Mouse (Mus musculus) cerebral cortex, adult 2 months (tissue): ENCODE data around the gene Tspan9.

ENCODE experiments used
- WGBS: fragments of 180-500 bp; shearing (Covaris S2); methylation state at CpG from one replicate; pipeline ENCODE4 v1.1.7; 2018; 5-methylcytosine and 5-hydroxymethylcytosine counted together

Tspan9 gene

DNA sequence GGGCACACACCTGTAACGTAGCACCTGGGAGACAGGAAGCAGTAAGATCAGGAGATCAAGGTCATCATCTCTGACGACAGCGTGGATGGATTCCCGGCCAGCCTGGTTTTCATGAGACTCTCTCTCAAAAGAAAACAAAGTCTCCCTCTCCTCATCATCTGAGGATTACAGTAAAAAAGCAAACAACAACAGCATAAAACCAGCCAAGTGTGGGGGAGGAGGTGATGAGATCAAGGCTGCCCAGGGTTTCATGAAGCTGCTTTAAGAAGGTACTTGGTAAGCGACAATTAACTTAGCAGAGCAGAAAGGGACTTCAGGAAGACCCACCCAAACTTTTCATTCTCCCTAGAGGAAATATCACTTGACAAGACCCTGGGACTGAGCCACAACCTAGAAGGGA, 39.5 kb downstream of the Tspan9 start:
- WGBS: 81% methylated on average over 5 of the region's 5 CpGs

DNA sequence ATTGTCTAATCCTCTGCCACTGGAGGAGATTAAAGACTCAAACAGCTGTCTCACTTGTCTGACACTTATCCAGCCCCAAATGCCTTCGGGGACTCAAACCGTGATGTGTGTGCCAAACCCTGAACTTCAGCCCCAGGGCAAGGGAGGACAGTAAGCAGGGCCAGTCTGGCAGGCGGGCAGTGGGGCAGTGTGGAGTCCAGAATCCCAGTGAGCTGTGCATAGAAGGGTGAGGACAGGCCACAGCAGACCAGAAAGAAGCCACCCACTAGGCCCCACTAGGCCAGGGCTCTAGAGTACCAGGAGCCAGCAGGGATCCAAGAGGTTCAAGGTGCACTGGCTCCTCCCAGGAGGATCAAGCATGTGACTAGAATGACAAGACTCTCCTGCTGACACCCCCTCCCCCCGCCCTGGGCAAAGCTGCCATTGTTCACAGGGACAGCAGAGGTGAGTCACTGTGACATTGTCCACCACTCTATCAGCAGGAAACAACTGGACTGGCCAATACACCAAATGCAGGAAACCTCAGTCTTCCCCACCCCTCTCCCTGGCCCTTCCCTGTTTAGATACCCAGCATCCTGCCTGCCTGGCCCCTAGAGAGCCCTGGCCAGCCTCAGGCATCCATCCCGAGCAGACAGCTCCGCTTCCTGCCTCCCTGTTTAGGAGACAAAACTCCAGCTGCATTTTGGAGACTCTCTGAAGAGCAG, 40.9 kb downstream of the Tspan9 start:
- WGBS: 66% methylated on average over 6 of the region's 6 CpGs

- WGBS: 69% methylated on average over 5 of the region's 5 CpGs
Measured at GRCm38 (mm10) chr6:128099871-128100270, 43.5 kb downstream of the Tspan9 start.

- 30% methylated on average over 9 of the region's 9 CpGs for WGBS
Measured at GRCm38 (mm10) chr6:128099190-128099589, 44.2 kb downstream of the Tspan9 start.

- 65% methylated on average over 7 of the region's 7 CpGs for WGBS
Measured at GRCm38 (mm10) chr6:128096521-128096920, 46.9 kb downstream of the Tspan9 start.

GRCm38 (mm10) chr6:128095906-128096305, 47.5 kb downstream of the Tspan9 start:
- WGBS: 49% methylated on average over 8 of the region's 8 CpGs

GRCm38 (mm10) chr6:128095131-128095530, 48.3 kb downstream of the Tspan9 start:
- 36% methylated on average over 10 of the region's 10 CpGs for WGBS

GRCm38 (mm10) chr6:128093856-128094628, 49.4 kb downstream of the Tspan9 start:
- 58% methylated on average over 15 of the region's 15 CpGs for WGBS

DNA sequence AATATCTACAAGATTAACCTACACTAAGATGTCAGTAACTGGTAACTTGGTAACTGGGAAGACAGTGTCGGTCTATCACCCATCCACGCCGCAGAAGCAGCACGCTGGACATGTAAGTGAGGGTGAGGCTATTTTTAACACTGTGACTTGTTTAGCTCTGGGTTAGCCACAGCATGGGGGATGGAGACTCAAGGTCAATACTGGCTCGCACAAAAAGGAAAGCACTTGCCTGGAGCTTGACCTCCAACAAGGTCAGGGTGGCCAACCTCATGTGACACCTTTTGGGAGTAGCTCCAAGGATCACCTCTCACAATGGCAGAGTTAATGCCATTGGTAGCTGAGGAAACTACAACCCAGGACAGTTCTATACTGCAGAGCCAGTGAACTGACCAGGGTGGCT, 50.8 kb downstream of the Tspan9 start:
- WGBS: 68% methylated on average over 5 of the region's 5 CpGs

GRCm38 (mm10) chr6:128091833-128092166, 51.6 kb downstream of the Tspan9 start:
- 74% methylated on average over 4 of the region's 4 CpGs for WGBS

DNA sequence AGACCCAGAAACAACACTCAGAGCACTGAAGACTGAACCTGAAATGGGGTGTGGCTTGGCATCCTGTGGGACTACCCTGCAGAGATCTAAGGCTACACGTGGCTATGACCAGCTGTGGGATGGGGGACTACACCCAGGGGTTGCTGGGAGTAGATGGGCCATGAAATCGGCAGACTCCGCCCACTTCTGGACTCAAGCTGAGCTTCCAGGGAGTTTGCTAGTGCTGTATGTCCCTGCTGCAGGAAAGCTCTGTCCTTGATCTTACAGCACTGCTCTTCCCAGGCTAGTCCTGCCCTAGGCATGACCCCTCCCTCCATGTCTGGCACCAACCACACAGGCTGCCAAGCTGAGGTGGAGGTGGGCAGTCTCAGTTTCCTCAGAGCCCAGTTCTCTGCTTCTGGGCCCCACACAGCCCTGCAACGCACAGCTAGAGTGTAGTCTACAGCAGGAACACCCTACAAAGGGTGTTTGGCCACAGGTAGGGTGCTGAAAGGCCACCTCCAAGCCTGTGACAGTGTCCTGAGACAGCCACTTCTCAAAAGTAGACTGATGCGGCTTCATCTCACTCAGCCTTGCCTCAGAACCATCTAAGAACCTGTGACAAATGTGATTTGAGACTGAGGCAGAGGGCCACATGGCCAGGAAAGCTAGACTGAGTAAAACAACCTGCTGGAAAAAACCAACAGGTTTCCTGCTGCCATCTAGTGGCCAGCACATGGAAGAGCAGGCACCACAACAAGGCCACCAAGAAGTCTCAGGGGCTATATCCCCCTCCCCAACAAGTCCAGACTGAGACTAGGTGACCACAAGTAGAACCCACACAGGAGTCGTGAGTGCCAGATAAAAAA, 52.2 kb downstream of the Tspan9 start:
- WGBS: 37% methylated on average over 6 of the region's 6 CpGs

DNA sequence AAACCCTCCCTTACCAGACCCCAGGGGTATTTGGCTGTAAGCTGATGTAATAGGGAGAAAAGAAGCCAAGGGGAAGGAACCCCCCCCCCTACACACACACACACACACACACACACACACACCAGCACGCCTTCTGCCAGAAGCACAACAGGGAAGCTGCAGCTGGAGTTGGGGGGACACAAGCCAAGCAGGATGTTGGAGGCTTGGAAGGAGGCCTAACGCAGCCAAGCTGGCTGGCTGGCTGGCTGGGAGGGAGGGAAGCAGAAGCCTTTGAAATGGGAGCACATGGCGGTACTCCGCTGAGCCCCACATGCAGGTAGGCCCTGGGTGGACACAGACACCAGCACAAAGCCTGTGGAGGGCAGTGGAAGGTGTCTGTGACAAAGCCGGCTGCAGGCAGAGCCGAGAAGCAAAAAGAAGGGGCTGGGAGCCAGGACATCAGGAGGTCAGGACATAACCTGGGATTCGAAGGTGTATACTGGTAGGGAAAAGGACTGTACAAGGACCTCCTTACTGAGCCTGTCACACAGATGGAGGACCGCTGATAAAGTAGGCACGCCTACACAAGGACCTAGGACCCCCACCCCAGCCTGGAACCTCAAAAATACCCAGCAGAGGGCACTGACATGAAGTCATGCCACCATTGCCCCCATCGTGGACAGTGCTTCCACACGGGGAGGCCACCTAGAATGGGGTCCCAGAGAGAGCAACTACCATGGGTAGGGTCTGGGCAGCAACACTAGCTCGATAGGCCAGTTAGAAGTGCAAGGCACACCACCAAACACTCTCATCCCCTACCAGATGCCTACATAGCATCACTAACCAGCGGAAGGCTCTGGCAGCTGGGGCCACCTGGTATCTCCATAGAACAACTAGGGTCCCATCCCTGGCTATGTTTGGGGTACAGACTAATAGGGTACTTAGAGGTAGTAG, 53.4 kb downstream of the Tspan9 start:
- 63% methylated on average over 13 of the region's 13 CpGs for WGBS

- WGBS: 79% methylated on average over 8 of the region's 8 CpGs
Measured at GRCm38 (mm10) chr6:128088746-128089523, 54.5 kb downstream of the Tspan9 start.

DNA sequence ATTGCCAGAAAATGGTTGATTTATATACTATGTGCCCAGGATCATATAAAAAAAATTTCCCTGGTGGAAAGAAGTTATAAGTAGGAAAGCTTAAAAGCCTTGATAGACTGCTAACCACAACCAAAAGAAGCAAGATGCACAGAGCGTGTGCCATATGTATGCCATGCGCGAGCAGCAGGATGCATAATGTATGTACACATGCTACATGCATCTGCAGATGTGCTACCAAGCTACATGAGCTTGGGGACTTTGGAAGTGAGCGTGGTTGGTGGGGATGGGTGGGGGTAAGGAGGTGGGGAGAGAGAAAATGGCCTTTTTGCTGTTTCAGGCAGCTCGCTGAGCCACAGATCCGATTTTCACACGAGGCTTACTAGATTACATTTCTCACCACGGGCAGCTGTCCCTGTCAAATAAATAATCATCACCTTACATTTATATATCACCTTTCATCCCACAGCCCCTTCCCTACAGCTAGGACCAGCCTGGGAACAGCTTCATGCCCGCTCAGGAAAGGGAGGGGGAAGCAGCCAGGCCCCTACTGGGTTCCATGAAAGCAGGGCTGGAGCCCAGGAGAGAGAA, 57.8 kb downstream of the Tspan9 start:
- WGBS: 84% methylated on average over 9 of the region's 9 CpGs

DNA sequence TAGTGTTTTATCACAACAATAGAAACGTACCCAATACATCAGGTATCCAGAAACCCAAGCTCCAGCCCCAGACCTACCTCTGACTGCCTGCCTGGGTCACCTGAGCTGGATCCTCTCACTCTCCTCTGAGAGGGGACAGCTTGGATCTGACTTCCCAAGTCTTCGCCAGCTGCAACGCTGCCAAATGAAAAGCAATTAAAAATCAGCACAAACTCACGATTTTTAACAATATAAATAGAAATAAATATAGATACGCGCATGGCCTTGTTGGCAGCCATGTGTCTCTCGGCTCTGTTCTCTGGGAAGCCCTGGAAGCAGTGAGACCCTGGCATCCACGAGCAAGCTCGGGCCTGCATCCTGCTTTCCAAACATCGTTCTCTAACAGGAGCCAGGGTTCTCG, 60.1 kb downstream of the Tspan9 start:
- WGBS: 74% methylated on average over 11 of the region's 11 CpGs

GRCm38 (mm10) chr6:128081781-128082180, 61.6 kb downstream of the Tspan9 start:
- WGBS: 99% methylated on average over 5 of the region's 5 CpGs

- 92% methylated on average over 8 of the region's 8 CpGs for WGBS
Measured at GRCm38 (mm10) chr6:128081293-128081692, 62.1 kb downstream of the Tspan9 start.

DNA sequence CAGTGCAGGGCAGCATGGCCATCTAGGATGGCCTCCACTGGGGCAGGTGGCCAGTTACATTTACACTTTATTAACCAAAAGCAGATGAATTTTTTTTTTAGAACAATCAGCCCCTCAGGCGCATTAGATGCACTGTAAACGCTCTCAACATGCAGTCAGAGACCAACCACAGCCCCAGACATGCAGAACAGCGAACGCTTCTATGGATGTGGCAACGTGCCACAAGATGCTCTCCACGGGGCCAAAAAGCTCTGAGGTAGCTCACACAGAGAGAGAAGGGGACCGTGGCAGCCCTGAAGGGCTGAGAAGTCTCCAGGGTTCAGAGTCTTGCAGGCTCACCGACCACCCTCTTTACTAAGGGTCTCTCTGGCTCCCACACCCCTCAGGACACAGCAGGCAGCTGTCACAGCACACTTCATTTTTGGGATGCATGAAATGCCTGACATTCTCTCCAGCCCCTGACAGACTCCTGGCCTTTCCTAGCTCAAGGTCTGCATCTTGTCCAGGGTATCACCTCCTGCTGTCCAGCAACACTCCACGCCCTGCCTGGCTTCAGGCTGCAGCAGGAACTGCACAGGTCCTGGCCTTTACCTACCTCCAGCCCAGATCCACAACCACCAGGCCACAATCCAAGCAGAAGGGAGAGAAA, 63.7 kb downstream of the Tspan9 start:
- WGBS: 81% methylated on average over 9 of the region's 9 CpGs

DNA sequence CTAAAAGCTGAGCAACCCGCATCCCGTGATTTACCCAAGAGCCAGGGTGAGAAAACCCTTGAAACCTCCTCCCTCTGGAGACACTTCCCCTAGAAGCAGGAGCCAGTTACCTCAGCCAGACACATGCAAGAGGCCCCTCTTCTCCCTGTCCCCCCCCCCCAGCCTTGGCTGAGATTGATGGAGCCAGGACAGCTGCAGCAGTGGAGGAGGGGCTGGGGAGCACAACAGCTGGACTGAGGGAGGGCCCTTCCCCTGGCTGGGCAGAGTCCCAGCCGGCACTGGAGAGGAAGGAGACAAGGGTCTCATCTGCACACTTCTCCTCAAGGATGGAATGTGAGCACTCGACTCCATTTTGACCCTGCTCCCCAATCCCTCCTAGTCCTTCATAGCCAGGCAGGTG, 64.9 kb downstream of the Tspan9 start:
- 71% methylated on average over 4 of the region's 4 CpGs for WGBS
